In genomic region chr11:88897624-88898379, GRCm38 (mm10) we compare ENCODE assay signal across 9 mouse cellular contexts. TPM values are rescaled to one million over a fixed set of nuclear protein-coding genes. Genes with fewer than 3 reads are reported as not detected.
DNase-seq lines count a peak whose midpoint lies in the region; ATAC-seq and TF ChIP-seq lines count a peak whose summit lies in the region.
"Had no signal": no experiment of that assay in that cellular context is flagged by ENCODE, and none has a peak within 500 bp of the region (broad histone marks: within the 10 kb centered on the region; RNA-seq: fewer than 3 reads in every experiment).

No protein-coding gene starts in this region.

- no peak overlapping the region for H3K4me2 ChIP-seq in hindbrain, embryonic 11.5 days (replicated peaks; ENCODE audit: low read depth, low read length)
- H3K4me2 ChIP-seq in hindbrain, embryonic 16.5 days (ENCODE audit: low read length), result no peak overlapping the region
- peak overlapping the region; percentile 44 for H3K4me2 ChIP-seq in embryonic facial prominence, embryonic 13.5 days
- H3K4me2 ChIP-seq in intestine, embryonic 15.5 days (replicated peaks), result peak overlapping the region; percentile 48
- peak overlapping the region; percentile 24 for H3K4me2 ChIP-seq in myocyte (ENCODE audit: low read depth)

- no peak overlapping the region for H3ac ChIP-seq in myocyte (ENCODE audit: control insufficient read depth, insufficient read length)

- H3K4me3 ChIP-seq in hindbrain, embryonic 11.5 days (ENCODE audit: low read depth, low read length), result no peak overlapping the region
- H3K4me3 ChIP-seq in hindbrain, embryonic 16.5 days (ENCODE audit: low read length), result no peak overlapping the region
- peak overlapping the region; percentile 12 for H3K4me3 ChIP-seq in embryonic facial prominence, embryonic 13.5 days
- no peak overlapping the region for H3K4me3 ChIP-seq in intestine, embryonic 15.5 days (replicated peaks)
- no peak overlapping the region for H3K4me3 ChIP-seq in myocyte

- no peak overlapping the region for H3K27ac ChIP-seq in hindbrain, embryonic 11.5 days (ENCODE audit: low read depth, low read length)
- H3K27ac ChIP-seq in hindbrain, embryonic 16.5 days (ENCODE audit: low read depth, low read length), result no peak overlapping the region
- H3K27ac ChIP-seq in embryonic facial prominence, embryonic 13.5 days, result no peak overlapping the region
- H3K27ac ChIP-seq in intestine, embryonic 15.5 days, result no peak overlapping the region
- H3K27ac ChIP-seq: macrophage had no signal

- ATAC-seq in hindbrain, embryonic 11.5 days (ENCODE audit: low FRiP score), result no peak
- no peak for ATAC-seq in hindbrain, embryonic 16.5 days
- ATAC-seq in embryonic facial prominence, embryonic 13.5 days (ENCODE audit: insufficient number of reproducible peaks, insufficient read depth, low FRiP score, low TSS enrichment, low read depth), result no peak
- peak; percentile 34; the same call in 1 of the 2 replicates for ATAC-seq in intestine, embryonic 15.5 days

- no peaks in the 10 kb centered on the region for H3K27me3 ChIP-seq in hindbrain, embryonic 11.5 days (ENCODE audit: control insufficient read depth, insufficient read depth, low read length)
- H3K27me3 ChIP-seq in hindbrain, embryonic 16.5 days (replicated peaks; ENCODE audit: control insufficient read depth, insufficient read depth, low read length), result no peaks in the 10 kb centered on the region
- H3K27me3 ChIP-seq in embryonic facial prominence, embryonic 13.5 days, result no peaks in the 10 kb centered on the region; the same call in 1 of the 2 replicates
- H3K27me3 ChIP-seq in intestine, embryonic 15.5 days (replicated peaks), result no peaks in the 10 kb centered on the region
- H3K27me3 ChIP-seq in myocyte (ENCODE audit: control insufficient read depth, insufficient read depth, insufficient read length), result no peaks in the 10 kb centered on the region

- WGBS in hindbrain, embryonic 11.5 days, result 53% methylated on average over 15 of the region's 15 CpGs
- 58% methylated on average over 15 of the region's 15 CpGs for WGBS in hindbrain, embryonic 16.5 days
- 31% methylated on average over 15 of the region's 15 CpGs for WGBS in embryonic facial prominence, embryonic 13.5 days
- 37% methylated on average over 15 of the region's 15 CpGs for WGBS in intestine, embryonic 15.5 days

- no peaks in the 10 kb centered on the region for H3K36me3 ChIP-seq in hindbrain, embryonic 11.5 days (ENCODE audit: control insufficient read depth, insufficient read depth, low read length)
- no peaks in the 10 kb centered on the region for H3K36me3 ChIP-seq in hindbrain, embryonic 16.5 days (ENCODE audit: control insufficient read depth, insufficient read depth, low read length)
- H3K36me3 ChIP-seq in embryonic facial prominence, embryonic 13.5 days, result no peaks in the 10 kb centered on the region
- no peaks in the 10 kb centered on the region for H3K36me3 ChIP-seq in intestine, embryonic 15.5 days
- no peaks in the 10 kb centered on the region for H3K36me3 ChIP-seq in myocyte (ENCODE audit: control insufficient read depth, insufficient read depth)

- TF ChIP-seq POLR2A in myocyte (IDR thresholded peaks at IDR 0.05; ENCODE audit: insufficient read length, low read depth), result no peak

- H3K9ac ChIP-seq in hindbrain, embryonic 11.5 days (ENCODE audit: low read depth, low read length), result no peak overlapping the region
- H3K9ac ChIP-seq in hindbrain, embryonic 16.5 days (ENCODE audit: low read depth, low read length), result no peak overlapping the region
- peak overlapping the region; percentile 52; the same call in 1 of the 2 replicates for H3K9ac ChIP-seq in embryonic facial prominence, embryonic 13.5 days
- H3K9ac ChIP-seq in intestine, embryonic 15.5 days, result no peak overlapping the region

- H3K4me1 ChIP-seq in hindbrain, embryonic 11.5 days (replicated peaks; ENCODE audit: control insufficient read depth, insufficient read depth, low read length), result no peaks in the 10 kb centered on the region
- no peaks in the 10 kb centered on the region for H3K4me1 ChIP-seq in hindbrain, embryonic 16.5 days (ENCODE audit: control insufficient read depth, insufficient read depth, low read depth, low read length)
- 0 out of 2 replicates have a peak, but pooled peaks cover 9% of the 10 kb centered on the region for H3K4me1 ChIP-seq in embryonic facial prominence, embryonic 13.5 days
- 0 out of 2 replicates have a peak, but pooled peaks cover 3% of the 10 kb centered on the region for H3K4me1 ChIP-seq in intestine, embryonic 15.5 days (replicated peaks)

- H3K79me2 ChIP-seq in myocyte (ENCODE audit: control insufficient read depth, insufficient read depth), result no peaks in the 10 kb centered on the region

- peak; percentile 24 for DNase-seq in hindbrain, embryonic 11.5 days (ENCODE audit: low spot score)
- DNase-seq in cerebellum, adult 8-10 months, result no peak
- no peak for DNase-seq in urinary bladder, adult 18-20 months (ENCODE audit: low spot score in 2 of 2)
- no peak for DNase-seq in thymus, postnatal 25 days

- H3K9me3 ChIP-seq in hindbrain, embryonic 11.5 days (ENCODE audit: control insufficient read depth, low read length), result no peaks in the 10 kb centered on the region
- no peaks in the 10 kb centered on the region for H3K9me3 ChIP-seq in hindbrain, embryonic 16.5 days (ENCODE audit: control insufficient read depth, low read length)
- H3K9me3 ChIP-seq in embryonic facial prominence, embryonic 13.5 days, result no peaks in the 10 kb centered on the region
- no peaks in the 10 kb centered on the region for H3K9me3 ChIP-seq in intestine, embryonic 15.5 days

TF ChIP-seq in myocyte, 11 proteins besides CTCF, POLR2A, EP300 and RAD21:
- TF ChIP-seq SRF (IDR thresholded peaks at IDR 0.05; ENCODE audit: control insufficient read depth, insufficient read length, low read depth) (no peak), REST (IDR thresholded peaks at IDR 0.05; ENCODE audit: insufficient read depth, insufficient read length) (no peak), MYOD1 (IDR thresholded peaks at IDR 0.05; ENCODE audit: control insufficient read depth in 1 of 3, insufficient read length in 2 of 3, low read depth in 2 of 3) (no peak), TCF3 (IDR thresholded peaks at IDR 0.05; ENCODE audit: insufficient read length, low read depth) (no peak), MYOG (IDR thresholded peaks at IDR 0.05; ENCODE audit: control insufficient read depth in 1 of 3, insufficient read depth in 1 of 3, insufficient read length in 2 of 3, low read depth in 2 of 3) (no peak), POLR2AphosphoS2 (IDR thresholded peaks at IDR 0.05; ENCODE audit: insufficient read length, low read depth) (no peak), MAX (IDR thresholded peaks at IDR 0.05; ENCODE audit: low read depth) (no peak), E2F4 (IDR thresholded peaks at IDR 0.05; ENCODE audit: insufficient read depth) (no peak), TCF12 (IDR thresholded peaks at IDR 0.05; ENCODE audit: insufficient read depth, poor library complexity, severe bottlenecking) (no peak), USF1 (IDR thresholded peaks at IDR 0.05; ENCODE audit: low read depth) (no peak), CEBPB (IDR thresholded peaks at IDR 0.05; ENCODE audit: insufficient read depth, poor library complexity, severe bottlenecking) (no peak)

RNA-seq across cellular contexts. Expression of gene Akap1, which starts 33.4 kb away (rescaled TPM):
- polyA plus RNA-seq in hindbrain, embryonic 11.5 days (2014; fragmentation: Nextera tagmentation; extraction: Ambion mirVana), result 14.0 and 14.2 TPM in 2 replicates
- polyA plus RNA-seq in hindbrain, embryonic 16.5 days (2015; fragmentation: Nextera tagmentation; extraction: Ambion mirVana), result 28.5 and 33.2 TPM in 2 replicates
- 16.0 and 18.7 TPM in 2 replicates for polyA plus RNA-seq in embryonic facial prominence, embryonic 13.5 days (2015; fragmentation: Nextera tagmentation; extraction: Ambion mirVana)
- 27.8 and 28.3 TPM in 2 replicates for polyA plus RNA-seq in intestine, embryonic 15.5 days (2015; fragmentation: Nextera tagmentation; extraction: Ambion mirVana)
- polyA plus RNA-seq in myocyte (2012; fragmentation: generic; extraction: Trizol), result 25.4 TPM

RNA-seq across cellular contexts. Expression of gene Scpep1, which starts 57.5 kb away (rescaled TPM):
- 59.4 and 61.8 TPM in 2 replicates for polyA plus RNA-seq in hindbrain, embryonic 11.5 days (2014; fragmentation: Nextera tagmentation; extraction: Ambion mirVana)
- polyA plus RNA-seq in hindbrain, embryonic 16.5 days (2015; fragmentation: Nextera tagmentation; extraction: Ambion mirVana), result 38.4 and 40.0 TPM in 2 replicates
- polyA plus RNA-seq in embryonic facial prominence, embryonic 13.5 days (2015; fragmentation: Nextera tagmentation; extraction: Ambion mirVana), result 80.5 and 81.3 TPM in 2 replicates
- polyA plus RNA-seq in intestine, embryonic 15.5 days (2015; fragmentation: Nextera tagmentation; extraction: Ambion mirVana), result 131 and 142 TPM in 2 replicates
- 172 TPM for polyA plus RNA-seq in myocyte (2012; fragmentation: generic; extraction: Trizol)

Comparison
In these comparisons a context has a peak if more than half of its experiments do, and no peak if none do; other contexts are left out.
1. H3K4me2 ChIP-seq: peak in embryonic facial prominence, embryonic 13.5 days (single experiment), intestine, embryonic 15.5 days (single experiment) and myocyte (single experiment); none in hindbrain, embryonic 11.5 days (single experiment) and hindbrain, embryonic 16.5 days (single experiment).